Mouse (Mus musculus): ENCODE data around the gene Smpdl3b. TPM values are rescaled to one million over a fixed set of nuclear protein-coding genes. Genes with fewer than 3 reads are reported as not detected.

Gene Smpdl3b
- total RNA-seq (2014; rRNA removed) (0.47 and 1.3 TPM in 2 replicates), polyA plus RNA-seq (2015; fragmentation: Nextera tagmentation; extraction: Ambion mirVana) (1.1 and 1.2 TPM in 2 replicates)

GRCm38 (mm10) chr4:132756974-132757373 lies at the start of gene Smpdl3b:
Gene Smpdl3b, minus strand, starts transcription at chr4:132757252.
- under 1% methylated on average over 22 of the region's 22 CpGs for WGBS
- Histone ChIP-seq H3K27me3 (ENCODE audit: insufficient read depth, low read length) (no peaks in the 10 kb centered on the region), H3K4me1 (ENCODE audit: insufficient read depth, low read length) (peaks cover 2% of the 10 kb centered on the region; the same call in 1 of the 2 replicates), H3K9ac (replicated peaks; ENCODE audit: low read length, poor library complexity, severe bottlenecking) (peak within 1 kb of the TSS; percentile 50; the same call in 1 of the 2 replicates), H3K27ac (ENCODE audit: low read depth, low read length) (no peak within 1 kb of the TSS), H3K4me2 (ENCODE audit: low read depth, low read length, poor library complexity, severe bottlenecking) (peak within 1 kb of the TSS; percentile 85), H3K36me3 (ENCODE audit: insufficient read depth, low read length) (no peaks in the 10 kb centered on the region), H3K9me3 (ENCODE audit: low read length) (no peaks in the 10 kb centered on the region), H3K4me3 (ENCODE audit: low read depth, low read length) (peak within 1 kb of the TSS; percentile 39)
- TF ChIP-seq CTCF (IDR thresholded peaks at IDR 0.05) = peak; percentile 75
- peak; percentile 78 for DNase-seq (ENCODE audit: low spot score)
- ATAC-seq (ENCODE audit: low FRiP score) = 0 out of 2 replicates have a peak, but pooled peaks have one; percentile 56

GRCm38 (mm10) chr4:132806620-132807191 lies 49.7 kb upstream of the Smpdl3b start:
- no peaks in the 10 kb centered on the region for H3K4me1 ChIP-seq (ENCODE audit: insufficient read depth, low read length)
- H3K4me2 ChIP-seq (ENCODE audit: low read depth, low read length, poor library complexity, severe bottlenecking) = no peak overlapping the region
- ATAC-seq (ENCODE audit: low FRiP score) = no peak
- H3K4me3 ChIP-seq (ENCODE audit: low read depth, low read length) = no peak overlapping the region
- H3K27me3 ChIP-seq (ENCODE audit: insufficient read depth, low read length) = no peaks in the 10 kb centered on the region
- H3K36me3 ChIP-seq (ENCODE audit: insufficient read depth, low read length) = no peaks in the 10 kb centered on the region
- no peak overlapping the region for H3K9ac ChIP-seq (replicated peaks; ENCODE audit: low read length, poor library complexity, severe bottlenecking)
- H3K27ac ChIP-seq (ENCODE audit: low read depth, low read length) = no peak overlapping the region
- no peak for DNase-seq (ENCODE audit: low spot score)
- no peaks in the 10 kb centered on the region for H3K9me3 ChIP-seq (ENCODE audit: low read length)
- 89% methylated on average over 7 of the region's 7 CpGs for WGBS
- no peak for TF ChIP-seq CTCF (IDR thresholded peaks at IDR 0.05)

DNA sequence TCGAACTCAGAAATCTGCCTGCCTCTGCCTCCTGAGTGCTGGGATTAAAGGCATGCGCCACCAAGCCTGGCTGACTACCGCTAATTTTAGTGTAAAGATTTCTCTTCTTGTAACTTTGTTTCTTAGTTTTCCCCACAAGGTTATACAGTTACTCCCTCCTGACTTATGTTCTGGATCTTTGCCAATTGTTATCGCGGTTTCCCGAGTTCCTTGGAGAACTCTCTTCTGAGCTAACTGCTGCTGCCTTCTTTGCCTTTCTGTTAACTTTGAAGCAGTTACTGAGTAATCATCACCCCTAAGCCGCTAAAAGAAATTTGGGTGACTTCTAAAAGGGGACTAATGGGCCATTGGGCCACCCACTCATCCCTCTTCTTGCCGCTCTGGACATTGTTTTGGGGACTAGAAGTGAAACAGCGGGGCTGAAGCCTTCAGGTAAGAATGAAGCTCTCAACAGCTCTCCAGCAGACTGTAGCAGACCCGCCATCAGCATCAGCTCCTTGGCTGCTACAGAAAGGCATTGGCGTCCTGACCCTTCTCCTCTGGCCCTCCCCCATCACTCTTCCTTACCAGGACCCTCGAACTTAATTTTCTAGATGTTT lies 48.6 kb upstream of the Smpdl3b start:
- no peak overlapping the region for H3K4me3 ChIP-seq (ENCODE audit: low read depth, low read length)
- 87% methylated on average over 12 of the region's 12 CpGs for WGBS
- no peak for TF ChIP-seq CTCF (IDR thresholded peaks at IDR 0.05)
- H3K36me3 ChIP-seq (ENCODE audit: insufficient read depth, low read length) = no peaks in the 10 kb centered on the region
- no peak for ATAC-seq (ENCODE audit: low FRiP score)
- no peaks in the 10 kb centered on the region for H3K4me1 ChIP-seq (ENCODE audit: insufficient read depth, low read length)
- H3K27ac ChIP-seq (ENCODE audit: low read depth, low read length) = no peak overlapping the region
- no peak for DNase-seq (ENCODE audit: low spot score)
- no peaks in the 10 kb centered on the region for H3K9me3 ChIP-seq (ENCODE audit: low read length)
- H3K27me3 ChIP-seq (ENCODE audit: insufficient read depth, low read length) = no peaks in the 10 kb centered on the region
- no peak overlapping the region for H3K9ac ChIP-seq (replicated peaks; ENCODE audit: low read length, poor library complexity, severe bottlenecking)
- no peak overlapping the region for H3K4me2 ChIP-seq (ENCODE audit: low read depth, low read length, poor library complexity, severe bottlenecking)

- DNase-seq (ENCODE audit: low spot score) = no peak
- H3K4me2 ChIP-seq (ENCODE audit: low read depth, low read length, poor library complexity, severe bottlenecking) = no peak overlapping the region
- no peak for ATAC-seq (ENCODE audit: low FRiP score)
- no peaks in the 10 kb centered on the region for H3K9me3 ChIP-seq (ENCODE audit: low read length)
- WGBS = 85% methylated on average over 5 of the region's 5 CpGs
- no peak overlapping the region for H3K27ac ChIP-seq (ENCODE audit: low read depth, low read length)
- TF ChIP-seq CTCF (IDR thresholded peaks at IDR 0.05) = no peak
- no peak overlapping the region for H3K4me3 ChIP-seq (ENCODE audit: low read depth, low read length)
- no peaks in the 10 kb centered on the region for H3K27me3 ChIP-seq (ENCODE audit: insufficient read depth, low read length)
- no peaks in the 10 kb centered on the region for H3K36me3 ChIP-seq (ENCODE audit: insufficient read depth, low read length)
- H3K4me1 ChIP-seq (ENCODE audit: insufficient read depth, low read length) = no peaks in the 10 kb centered on the region
- no peak overlapping the region for H3K9ac ChIP-seq (replicated peaks; ENCODE audit: low read length, poor library complexity, severe bottlenecking)
Measured at GRCm38 (mm10) chr4:132805146-132805545, 48.1 kb upstream of the Smpdl3b start.

- 94% methylated on average over 6 of the region's 6 CpGs for WGBS
- Histone ChIP-seq H3K4me3 (ENCODE audit: low read depth, low read length) (no peak overlapping the region), H3K4me2 (ENCODE audit: low read depth, low read length, poor library complexity, severe bottlenecking) (no peak overlapping the region), H3K9ac (replicated peaks; ENCODE audit: low read length, poor library complexity, severe bottlenecking) (no peak overlapping the region), H3K4me1 (ENCODE audit: insufficient read depth, low read length) (no peaks in the 10 kb centered on the region), H3K27ac (ENCODE audit: low read depth, low read length) (no peak overlapping the region), H3K36me3 (ENCODE audit: insufficient read depth, low read length) (no peaks in the 10 kb centered on the region), H3K27me3 (ENCODE audit: insufficient read depth, low read length) (no peaks in the 10 kb centered on the region), H3K9me3 (ENCODE audit: low read length) (no peaks in the 10 kb centered on the region)
- DNase-seq (ENCODE audit: low spot score) (no peak), ATAC-seq (ENCODE audit: low FRiP score) (no peak)
- no peak for TF ChIP-seq CTCF (IDR thresholded peaks at IDR 0.05)
Measured at GRCm38 (mm10) chr4:132804331-132804730, 47.3 kb upstream of the Smpdl3b start.

GRCm38 (mm10) chr4:132803876-132804275 lies 46.8 kb upstream of the Smpdl3b start:
- DNase-seq (ENCODE audit: low spot score) (no peak), ATAC-seq (ENCODE audit: low FRiP score) (no peak)
- no peak for TF ChIP-seq CTCF (IDR thresholded peaks at IDR 0.05)
- H3K4me3 ChIP-seq (ENCODE audit: low read depth, low read length) = no peak overlapping the region
- H3K4me2 ChIP-seq (ENCODE audit: low read depth, low read length, poor library complexity, severe bottlenecking) = no peak overlapping the region
- H3K27me3 ChIP-seq (ENCODE audit: insufficient read depth, low read length) = no peaks in the 10 kb centered on the region
- 95% methylated on average over 7 of the region's 7 CpGs for WGBS
- H3K27ac ChIP-seq (ENCODE audit: low read depth, low read length) = no peak overlapping the region
- H3K9ac ChIP-seq (replicated peaks; ENCODE audit: low read length, poor library complexity, severe bottlenecking) = no peak overlapping the region
- H3K4me1 ChIP-seq (ENCODE audit: insufficient read depth, low read length) = no peaks in the 10 kb centered on the region
- no peaks in the 10 kb centered on the region for H3K9me3 ChIP-seq (ENCODE audit: low read length)
- H3K36me3 ChIP-seq (ENCODE audit: insufficient read depth, low read length) = no peaks in the 10 kb centered on the region

All from midbrain, postnatal 0 days (tissue).